Mouse (Mus musculus) thymus, adult 2 months (tissue): ENCODE measurements around the gene Abcc2.

Experiments
- CTCF ChIP-seq: fragments of 200-500 bp; IDR thresholded peaks from 2 replicates; pipeline ENCODE4 v1.5.1; 2012; ENCODE audit warnings: mild to moderate bottlenecking, control low read depth, low read length, moderate library complexity, borderline replicate concordance; ENCODE audit not compliant: control insufficient read depth, poor library complexity, insufficient read depth; ENCODE audit errors: extremely low read depth
- POLR2A ChIP-seq: fragments of 200-500 bp; IDR thresholded peaks from 2 replicates; pipeline ENCODE4 v1.6.1; 2012; ENCODE audit warnings: mild to moderate bottlenecking, low read length, control low read depth, moderate library complexity; ENCODE audit not compliant: control insufficient read depth, poor library complexity, insufficient read depth; ENCODE audit errors: extremely low read depth

DNA sequence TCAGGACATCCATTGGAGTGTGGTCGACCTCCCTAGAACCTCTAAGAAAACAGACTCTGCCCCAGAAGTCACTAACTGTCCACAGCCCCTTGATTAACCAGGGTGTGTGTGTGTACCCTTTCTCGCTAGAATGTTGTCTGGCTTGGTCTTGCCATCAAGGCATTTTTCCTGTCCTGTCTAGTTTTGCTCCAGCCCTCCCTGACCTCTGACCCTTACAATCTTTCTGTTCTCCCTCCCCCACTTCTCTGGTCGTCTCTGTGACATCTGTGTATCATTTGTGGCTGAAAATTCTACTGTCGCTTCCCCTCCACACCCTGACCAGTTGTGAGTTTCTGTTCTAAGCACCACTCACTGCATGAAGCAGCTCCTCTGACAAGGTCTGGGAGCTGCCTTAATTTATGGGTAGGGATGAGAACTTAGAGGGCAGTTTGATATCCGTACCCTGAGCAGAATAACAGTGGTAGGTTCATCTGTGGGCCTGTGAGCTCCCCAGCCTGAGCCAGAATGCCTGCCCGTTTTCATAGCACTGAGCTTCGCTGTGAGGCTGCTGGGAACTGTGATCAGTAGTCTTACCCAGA is 63.4 kb downstream of the Abcc2 start:
- TF ChIP-seq POLR2A = no peak
- TF ChIP-seq CTCF = no peak
